Mouse (Mus musculus): ENCODE measurements at regions not wholly inside any gene's neighbourhood (a gene's known extent, or its start where the extent isn't known, plus 50 kb on each side); places are given as distances from the start of the nearest gene placed in this dataset.

DNA sequence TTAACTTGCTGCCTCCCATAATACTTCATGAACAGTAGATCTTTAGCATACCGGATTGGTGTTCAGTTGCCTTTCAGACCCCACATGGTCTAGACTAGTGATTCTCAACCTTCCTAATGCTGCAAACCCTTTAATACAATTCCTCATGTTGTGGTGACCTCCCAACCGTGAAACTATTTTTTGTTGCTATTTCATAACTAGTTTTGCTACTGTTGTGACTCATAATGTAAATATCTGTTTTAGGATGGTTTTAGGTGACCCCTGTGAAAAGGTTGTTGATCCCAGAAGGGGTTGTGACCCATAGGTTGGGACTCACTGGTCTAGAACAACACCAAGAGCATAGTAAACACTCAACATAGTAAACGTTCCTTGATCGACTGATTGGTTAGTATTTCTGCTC, 304.1 kb downstream of the Slc4a3 start:
- Histone ChIP-seq H3K4me1 (ENCODE audit: insufficient read depth, low read length) (no peaks in the 10 kb centered on the region), H3K36me3 (ENCODE audit: insufficient read depth, low read length) (no peaks in the 10 kb centered on the region), H3K4me3 (ENCODE audit: low read depth, low read length) (no peak overlapping the region), H3K9me3 (ENCODE audit: low read length) (no peaks in the 10 kb centered on the region), H3K27me3 (ENCODE audit: insufficient read depth, low read length) (no peaks in the 10 kb centered on the region), H3K9ac (replicated peaks; ENCODE audit: low read length, poor library complexity, severe bottlenecking) (no peak overlapping the region), H3K27ac (ENCODE audit: low read depth, low read length) (no peak overlapping the region), H3K4me2 (ENCODE audit: low read depth, low read length, poor library complexity, severe bottlenecking) (no peak overlapping the region)
- DNase-seq (ENCODE audit: low spot score) (no peak), ATAC-seq (ENCODE audit: low FRiP score) (no peak)
- TF ChIP-seq CTCF (IDR thresholded peaks at IDR 0.05) = no peak
- 97% methylated on average over 4 of the region's 4 CpGs for WGBS

DNA sequence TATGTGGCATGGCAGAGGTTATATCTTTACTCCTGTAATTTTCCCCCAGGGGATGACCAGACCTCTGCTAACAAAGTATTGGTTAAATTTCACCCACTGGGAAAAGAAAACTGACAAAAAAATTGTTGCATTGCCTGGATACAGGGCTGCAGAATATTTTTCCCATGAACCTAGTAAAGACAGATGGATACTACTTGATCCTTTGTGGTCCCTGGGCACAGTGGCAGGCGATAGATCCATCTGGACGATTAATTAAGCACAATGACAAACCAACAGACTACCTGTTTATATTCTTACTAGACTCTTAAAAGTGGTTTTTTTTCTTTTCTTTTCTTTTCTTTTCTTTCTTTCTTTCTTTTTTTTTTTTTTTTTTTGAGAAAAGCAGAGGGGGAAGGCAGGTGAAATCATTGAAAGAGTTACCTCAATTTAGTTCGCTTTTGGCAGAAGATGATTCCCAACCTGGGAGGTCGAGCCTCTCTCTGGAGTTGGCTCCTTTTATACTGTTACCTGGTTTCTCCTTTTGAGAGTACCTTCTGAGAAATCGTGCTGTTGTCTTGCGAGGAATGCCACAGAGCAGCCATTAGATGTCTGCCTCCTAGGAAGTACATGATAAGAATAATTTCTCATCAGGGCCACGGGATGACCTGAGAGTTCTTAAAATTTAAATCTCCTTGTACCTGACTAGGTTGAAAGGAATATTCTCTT, 312.6 kb downstream of the Slc4a3 start:
- Histone ChIP-seq H3K4me1 (ENCODE audit: insufficient read depth, low read length) (no peaks in the 10 kb centered on the region), H3K27me3 (ENCODE audit: insufficient read depth, low read length) (no peaks in the 10 kb centered on the region), H3K36me3 (ENCODE audit: insufficient read depth, low read length) (no peaks in the 10 kb centered on the region), H3K9ac (replicated peaks; ENCODE audit: low read length, poor library complexity, severe bottlenecking) (no peak overlapping the region), H3K4me2 (ENCODE audit: low read depth, low read length, poor library complexity, severe bottlenecking) (no peak overlapping the region), H3K4me3 (ENCODE audit: low read depth, low read length) (no peak overlapping the region), H3K9me3 (ENCODE audit: low read length) (no peaks in the 10 kb centered on the region), H3K27ac (ENCODE audit: low read depth, low read length) (no peak overlapping the region)
- no peak for ATAC-seq (ENCODE audit: low FRiP score)
- no peak for DNase-seq (ENCODE audit: low spot score)
- WGBS = 76% methylated on average over 7 of the region's 7 CpGs
- no peak for TF ChIP-seq CTCF (IDR thresholded peaks at IDR 0.05)

DNA sequence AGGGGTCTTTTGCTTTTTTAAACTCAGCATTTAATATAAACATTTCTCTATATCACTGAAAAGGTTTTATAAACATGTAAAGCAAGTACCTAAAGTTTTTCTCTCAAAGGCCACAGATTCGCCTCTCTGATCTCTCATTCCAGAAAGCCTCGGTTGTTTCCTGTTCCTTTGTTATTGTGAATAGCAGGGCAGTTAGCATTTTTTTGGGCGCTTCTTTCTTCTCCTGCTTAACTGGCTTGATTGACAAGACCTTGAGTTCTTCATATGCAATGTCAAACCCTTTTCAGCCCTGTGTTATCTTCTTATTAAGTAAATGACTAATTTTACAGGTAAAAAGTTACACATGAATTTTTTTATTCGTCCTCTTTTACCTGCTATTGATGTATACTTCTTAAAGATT, 316.7 kb downstream of the Slc4a3 start:
- Histone ChIP-seq H3K27ac (ENCODE audit: low read depth, low read length) (no peak overlapping the region), H3K36me3 (ENCODE audit: insufficient read depth, low read length) (no peaks in the 10 kb centered on the region), H3K27me3 (ENCODE audit: insufficient read depth, low read length) (no peaks in the 10 kb centered on the region), H3K9ac (replicated peaks; ENCODE audit: low read length, poor library complexity, severe bottlenecking) (no peak overlapping the region), H3K4me1 (ENCODE audit: insufficient read depth, low read length) (no peaks in the 10 kb centered on the region), H3K4me3 (ENCODE audit: low read depth, low read length) (no peak overlapping the region), H3K4me2 (ENCODE audit: low read depth, low read length, poor library complexity, severe bottlenecking) (no peak overlapping the region), H3K9me3 (ENCODE audit: low read length) (no peaks in the 10 kb centered on the region)
- TF ChIP-seq CTCF (IDR thresholded peaks at IDR 0.05) = no peak
- ATAC-seq (ENCODE audit: low FRiP score) = no peak
- 60% methylated on average over 4 of the region's 4 CpGs for WGBS
- DNase-seq (ENCODE audit: low spot score) = no peak

DNA sequence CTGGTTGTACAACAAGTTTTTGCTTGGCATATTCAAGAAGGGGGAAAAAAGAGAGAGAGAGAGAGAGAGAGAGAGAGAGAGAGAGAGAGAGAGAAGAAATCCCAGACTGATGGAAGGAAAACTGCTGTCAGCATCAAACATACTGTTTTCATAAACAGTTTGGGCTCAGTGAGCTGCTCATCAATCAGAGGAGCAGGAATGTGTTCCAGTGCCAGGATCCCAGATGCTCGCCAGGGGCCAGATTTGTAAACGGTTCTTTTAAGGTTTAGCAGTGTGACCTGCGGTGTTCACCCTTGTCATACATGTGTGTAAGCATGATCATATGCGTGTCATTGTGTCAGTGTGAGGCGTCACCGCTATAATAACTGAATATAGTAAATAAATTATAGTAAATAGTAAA, 320.5 kb downstream of the Slc4a3 start:
- ATAC-seq (ENCODE audit: low FRiP score) (no peak), DNase-seq (ENCODE audit: low spot score) (no peak)

DNA sequence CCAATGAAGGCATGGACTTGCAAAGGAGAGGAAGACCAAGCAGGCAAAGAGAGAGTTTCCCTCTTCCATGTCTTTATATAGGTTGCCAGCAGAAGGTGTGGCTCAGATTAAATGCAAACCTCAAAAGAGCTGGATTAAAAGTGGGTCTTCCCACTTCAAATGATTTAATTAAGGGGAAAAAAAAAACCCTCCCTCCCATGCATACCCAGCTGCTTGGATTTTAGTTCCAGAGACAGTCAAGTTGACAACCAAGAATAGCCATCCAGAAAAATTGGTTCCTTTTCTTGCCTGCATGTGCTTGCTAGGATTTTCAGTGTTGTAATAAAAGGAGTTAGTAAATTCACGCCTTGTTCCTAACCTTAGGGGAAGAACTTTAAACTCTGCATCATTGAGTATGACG, 323.3 kb downstream of the Slc4a3 start:
- Histone ChIP-seq H3K4me2 (ENCODE audit: low read depth, low read length, poor library complexity, severe bottlenecking) (no peak overlapping the region), H3K9me3 (ENCODE audit: low read length) (no peaks in the 10 kb centered on the region), H3K27ac (ENCODE audit: low read depth, low read length) (no peak overlapping the region), H3K9ac (replicated peaks; ENCODE audit: low read length, poor library complexity, severe bottlenecking) (no peak overlapping the region), H3K4me3 (ENCODE audit: low read depth, low read length) (no peak overlapping the region), H3K36me3 (ENCODE audit: insufficient read depth, low read length) (no peaks in the 10 kb centered on the region), H3K27me3 (ENCODE audit: insufficient read depth, low read length) (no peaks in the 10 kb centered on the region), H3K4me1 (ENCODE audit: insufficient read depth, low read length) (no peaks in the 10 kb centered on the region)
- WGBS = 74% methylated on average over 2 of the region's 2 CpGs
- no peak for TF ChIP-seq CTCF (IDR thresholded peaks at IDR 0.05)
- DNase-seq (ENCODE audit: low spot score) (no peak), ATAC-seq (ENCODE audit: low FRiP score) (no peak)

More for the DNA sequence above, 320.5 kb downstream of the Slc4a3 start:
- WGBS = 86% methylated on average over 6 of the region's 6 CpGs
- no peak overlapping the region for H3K4me2 ChIP-seq (ENCODE audit: low read depth, low read length, poor library complexity, severe bottlenecking)
- no peaks in the 10 kb centered on the region for H3K36me3 ChIP-seq (ENCODE audit: insufficient read depth, low read length)
- H3K27ac ChIP-seq (ENCODE audit: low read depth, low read length) = no peak overlapping the region
- H3K4me1 ChIP-seq (ENCODE audit: insufficient read depth, low read length) = no peaks in the 10 kb centered on the region
- H3K4me3 ChIP-seq (ENCODE audit: low read depth, low read length) = no peak overlapping the region
- H3K9me3 ChIP-seq (ENCODE audit: low read length) = no peaks in the 10 kb centered on the region
- TF ChIP-seq CTCF (IDR thresholded peaks at IDR 0.05) = no peak
- H3K27me3 ChIP-seq (ENCODE audit: insufficient read depth, low read length) = no peaks in the 10 kb centered on the region
- no peak overlapping the region for H3K9ac ChIP-seq (replicated peaks; ENCODE audit: low read length, poor library complexity, severe bottlenecking)

DNA sequence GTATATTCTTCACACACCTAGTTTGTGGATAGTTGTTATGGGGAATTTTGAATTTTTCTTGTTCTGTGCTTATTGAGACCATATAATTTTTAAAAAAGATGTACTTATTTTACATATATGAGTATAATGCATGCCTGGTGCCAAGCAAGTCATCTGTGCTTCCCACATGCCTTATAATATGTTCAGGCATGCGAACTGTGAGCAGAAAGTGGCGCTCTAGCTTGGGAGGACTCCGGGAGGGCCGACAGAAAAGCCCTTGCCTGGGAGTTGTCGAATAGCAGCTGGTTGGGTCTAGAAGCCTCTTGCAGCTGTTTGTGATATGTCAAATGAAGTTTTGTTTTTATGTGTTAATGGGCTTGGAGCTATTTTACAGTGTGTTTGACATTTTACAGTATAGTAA, 323.8 kb downstream of the Slc4a3 start:
- Histone ChIP-seq H3K27me3 (ENCODE audit: insufficient read depth, low read length) (no peaks in the 10 kb centered on the region), H3K36me3 (ENCODE audit: insufficient read depth, low read length) (no peaks in the 10 kb centered on the region), H3K9me3 (ENCODE audit: low read length) (no peaks in the 10 kb centered on the region), H3K9ac (replicated peaks; ENCODE audit: low read length, poor library complexity, severe bottlenecking) (no peak overlapping the region), H3K27ac (ENCODE audit: low read depth, low read length) (no peak overlapping the region), H3K4me2 (ENCODE audit: low read depth, low read length, poor library complexity, severe bottlenecking) (no peak overlapping the region), H3K4me1 (ENCODE audit: insufficient read depth, low read length) (no peaks in the 10 kb centered on the region), H3K4me3 (ENCODE audit: low read depth, low read length) (no peak overlapping the region)
- DNase-seq (ENCODE audit: low spot score) = no peak
- TF ChIP-seq CTCF (IDR thresholded peaks at IDR 0.05) = no peak
- no peak for ATAC-seq (ENCODE audit: low FRiP score)
- 75% methylated on average over 5 of the region's 5 CpGs for WGBS

Measured in midbrain, postnatal 0 days (tissue).